Comparison of ENCODE assay signal across 8 mouse cellular contexts in the genomic region with DNA sequence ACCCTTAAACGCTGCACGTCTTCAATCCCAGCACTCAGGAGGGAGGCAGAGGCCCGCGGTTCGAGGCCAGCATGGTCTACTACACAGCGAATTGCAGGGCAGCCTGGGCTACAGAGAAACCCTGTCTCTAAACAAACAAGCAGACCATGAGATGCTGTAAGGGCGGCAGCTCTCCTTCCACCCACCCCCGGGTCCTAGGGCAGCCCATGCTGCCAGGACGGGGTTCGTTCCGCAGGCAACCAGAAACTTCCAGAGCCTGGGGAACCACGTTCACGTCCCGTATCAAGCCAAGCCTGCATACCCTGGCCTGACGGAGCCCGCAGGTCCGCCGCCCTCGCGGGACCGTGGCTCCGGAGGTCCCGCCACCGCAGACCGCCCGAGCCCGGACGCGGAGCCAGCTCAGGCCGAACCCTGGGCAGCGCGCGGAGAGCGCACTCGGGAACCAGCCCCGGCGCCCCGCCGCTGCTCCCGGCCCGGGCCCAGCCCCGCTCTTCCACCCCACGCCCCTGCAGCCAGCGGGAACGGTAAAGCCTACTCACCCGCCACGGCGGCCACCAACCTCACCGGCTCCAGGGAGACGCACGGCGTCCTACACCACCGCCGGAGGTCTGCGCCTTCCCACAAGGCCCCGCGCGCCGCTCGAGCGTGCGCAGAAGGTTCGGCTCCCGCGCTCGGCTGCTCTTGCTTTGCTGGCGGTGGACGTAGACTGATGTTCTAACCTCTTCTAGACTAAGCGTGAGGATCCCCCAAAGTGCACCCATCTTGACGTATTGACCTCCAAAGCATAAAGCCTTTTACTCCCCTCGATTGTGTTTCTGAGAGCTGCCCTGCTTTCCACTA. TPM values are rescaled to one million over a fixed set of nuclear protein-coding genes. Genes with fewer than 3 reads are reported as not detected.
DNase-seq lines count a peak whose midpoint lies in the region; ATAC-seq and TF ChIP-seq lines count a peak whose summit lies in the region.

Gene Rpap3 (minus strand): TSS at position 615 of the 840 bp plus-strand sequence.

- no peaks in the 10 kb centered on the region for H3K9me3 ChIP-seq in hindbrain, embryonic 11.5 days (ENCODE audit: control insufficient read depth, low read length)
- no peaks in the 10 kb centered on the region for H3K9me3 ChIP-seq in lung, postnatal 0 days (ENCODE audit: low read length)

- peak within 1 kb of the TSS; percentile 94 for H3K9ac ChIP-seq in hindbrain, embryonic 11.5 days (ENCODE audit: low read depth, low read length)
- H3K9ac ChIP-seq in lung, postnatal 0 days (replicated peaks; ENCODE audit: low read depth) = peak within 1 kb of the TSS; percentile 70

- TF ChIP-seq CTCF in lung, postnatal 0 days (IDR thresholded peaks at IDR 0.05) = no peak

- peak within 1 kb of the TSS; percentile 95 for H3K4me3 ChIP-seq in hindbrain, embryonic 11.5 days (ENCODE audit: low read depth, low read length)
- peak within 1 kb of the TSS; percentile 82 for H3K4me3 ChIP-seq in lung, postnatal 0 days (ENCODE audit: low read depth, low read length)

- no peaks in the 10 kb centered on the region for H3K27me3 ChIP-seq in hindbrain, embryonic 11.5 days (ENCODE audit: control insufficient read depth, insufficient read depth, low read length)
- H3K27me3 ChIP-seq in lung, postnatal 0 days (replicated peaks; ENCODE audit: insufficient read depth, low read length) = no peaks in the 10 kb centered on the region

- H3K4me2 ChIP-seq in hindbrain, embryonic 11.5 days (replicated peaks; ENCODE audit: low read depth, low read length) = peak within 1 kb of the TSS; percentile 78
- H3K4me2 ChIP-seq in lung, postnatal 0 days (replicated peaks; ENCODE audit: low read depth, low read length) = peak within 1 kb of the TSS; percentile 84

- TF ChIP-seq EP300 in lung, postnatal 0 days (IDR thresholded peaks at IDR 0.05) = no peak

- H3K27ac ChIP-seq in hindbrain, embryonic 11.5 days (ENCODE audit: low read depth, low read length) = 0 out of 2 replicates have a peak within 1 kb of the TSS, but pooled peaks have one; percentile 42
- peak within 1 kb of the TSS; percentile 47 for H3K27ac ChIP-seq in lung, postnatal 0 days (ENCODE audit: low read length)

- 0 out of 2 replicates have a peak, but pooled peaks cover 2% of the 10 kb centered on the region for H3K36me3 ChIP-seq in hindbrain, embryonic 11.5 days (ENCODE audit: control insufficient read depth, insufficient read depth, low read length)
- 0 out of 2 replicates have a peak, but pooled peaks cover 5% of the 10 kb centered on the region for H3K36me3 ChIP-seq in lung, postnatal 0 days (ENCODE audit: insufficient read depth, low read length)

- peak; percentile 92 for ATAC-seq in hindbrain, embryonic 11.5 days (ENCODE audit: low FRiP score)
- peak; percentile 96 for ATAC-seq in lung, postnatal 0 days

- H3K4me1 ChIP-seq in hindbrain, embryonic 11.5 days (replicated peaks; ENCODE audit: control insufficient read depth, insufficient read depth, low read length) = no peaks in the 10 kb centered on the region
- peaks cover 3% of the 10 kb centered on the region; the same call in 1 of the 2 replicates for H3K4me1 ChIP-seq in lung, postnatal 0 days (ENCODE audit: insufficient read depth, low read depth, low read length)

- peak; percentile 91 for DNase-seq in NIH3T3 (ENCODE audit: low read depth)
- DNase-seq in cerebellum, adult 9-11 months = peak; percentile 83
- DNase-seq in frontal cortex, adult 2 months (ENCODE audit: extremely low spot score in 1 of 2, low spot score in 1 of 2) = peak; percentile 29 to 90
- DNase-seq in hindbrain, embryonic 11.5 days (ENCODE audit: low spot score) = peak; percentile 91
- peak; percentile 80 to 86 for DNase-seq in layer of hippocampus, postnatal 10 days (ENCODE audit: low spot score in 2 of 2)
- peak; percentile 86 for DNase-seq in lung, postnatal 0 days (ENCODE audit: low spot score)
- DNase-seq in ovary, postnatal 14 days (ENCODE audit: low spot score) = peak; percentile 84
- DNase-seq in thymus, postnatal 10 days (ENCODE audit: low spot score in 2 of 2) = peak; percentile 73 to 84

- under 1% methylated on average over 71 of the region's 71 CpGs for WGBS in hindbrain, embryonic 11.5 days
- WGBS in lung, postnatal 0 days = under 1% methylated on average over 61 of the region's 71 CpGs

RNA-seq across cellular contexts. Expression of gene Rpap3, which starts in this region (rescaled TPM):
- 21.0 and 23.5 TPM in 2 replicates for polyA plus RNA-seq in frontal cortex, adult 2 months (2012; rRNA removed)
- polyA plus RNA-seq in hindbrain, embryonic 11.5 days (2014; fragmentation: Nextera tagmentation; extraction: Ambion mirVana) = 44.1 and 49.2 TPM in 2 replicates
- 10 to 100 TPM; 32.0 to 33.7 TPM for total RNA-seq in layer of hippocampus, postnatal 10 days (2021)
- polyA plus RNA-seq in lung, postnatal 0 days (2015; fragmentation: Nextera tagmentation; extraction: Ambion mirVana) = 14.3 and 15.5 TPM in 2 replicates

Comparison
In these comparisons a context has a peak if more than half of its experiments do, and no peak if none do; other contexts are left out.
1. Peak in every context shown above with its lines: DNase-seq, ATAC-seq, H3K4me3 ChIP-seq and H3K27ac ChIP-seq.